Mouse (Mus musculus) CD4-positive, CD25-positive, alpha-beta regulatory T cell, adult 4 months (primary cell): ENCODE measurements around the gene Tex30. TPM values are rescaled to one million over a fixed set of nuclear protein-coding genes. Genes with fewer than 3 reads are reported as not detected.
"Not testable (repeated sequence)": the region's sequence is repeated elsewhere in the genome, so short reads cannot be mapped to it uniquely, and the experiment has no call there.

Experiments used
- ATAC-seq: one replicate; pipeline ENCODE4 v1.8.0; 2017
- polyA plus RNA-seq, 2 experiments: library from polyadenylated mRNA; unstranded; fragments of 100-300 nt; shearing (Covaris generic); gene quantifications; one replicate each; pipeline ENCODE4 v1.2.1; 2017

Tex30 gene
- polyA plus RNA-seq: 10 to 100 TPM; 33.2 to 44.8 TPM

DNA sequence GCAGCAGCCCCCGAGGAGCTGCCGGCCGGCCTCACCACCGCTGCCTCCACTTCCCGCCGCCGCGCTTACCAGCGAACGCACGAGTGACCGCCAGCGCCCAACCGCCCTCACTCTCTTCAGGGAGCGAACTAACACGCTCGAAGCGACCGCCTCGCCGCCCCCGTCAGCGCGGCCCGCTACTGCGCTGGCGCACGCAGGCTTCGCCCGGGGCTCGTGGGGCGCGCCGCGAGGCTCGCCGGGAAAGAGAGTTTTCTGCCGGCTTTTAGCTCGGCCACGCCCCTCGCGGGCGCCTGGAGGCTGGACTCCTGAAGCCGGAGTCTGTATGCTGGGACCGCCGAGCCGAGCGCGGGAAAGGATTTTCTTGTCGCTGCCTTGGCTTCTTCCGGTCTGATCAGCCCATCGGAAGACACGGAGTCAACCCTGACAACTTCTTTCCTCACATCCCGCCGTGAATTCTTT, at the start of gene Tex30:
TSS of gene Tex30 (minus strand) at position 183 of the 459 bp plus-strand sequence.
- peak; percentile 90 for ATAC-seq

DNA sequence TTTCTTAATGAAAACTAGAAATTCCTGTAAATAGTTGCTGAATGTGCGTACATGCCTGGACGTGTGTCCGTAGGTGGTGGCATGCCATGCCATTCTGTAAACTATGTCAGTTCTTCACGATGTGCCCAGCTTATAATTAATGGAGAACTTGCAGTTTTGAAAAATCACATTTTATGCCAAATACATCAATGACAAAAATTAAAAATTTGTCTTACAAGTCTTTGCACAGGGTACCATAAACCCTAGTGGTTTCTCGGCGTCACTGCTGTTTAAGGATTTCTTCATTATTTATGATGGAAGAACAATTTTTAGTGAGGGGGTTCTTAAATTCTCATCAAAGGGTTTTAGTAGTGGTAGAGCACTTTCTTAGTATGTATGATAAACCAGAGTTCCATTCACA, 46.5 kb upstream of the Tex30 start:
- no peak for ATAC-seq

DNA sequence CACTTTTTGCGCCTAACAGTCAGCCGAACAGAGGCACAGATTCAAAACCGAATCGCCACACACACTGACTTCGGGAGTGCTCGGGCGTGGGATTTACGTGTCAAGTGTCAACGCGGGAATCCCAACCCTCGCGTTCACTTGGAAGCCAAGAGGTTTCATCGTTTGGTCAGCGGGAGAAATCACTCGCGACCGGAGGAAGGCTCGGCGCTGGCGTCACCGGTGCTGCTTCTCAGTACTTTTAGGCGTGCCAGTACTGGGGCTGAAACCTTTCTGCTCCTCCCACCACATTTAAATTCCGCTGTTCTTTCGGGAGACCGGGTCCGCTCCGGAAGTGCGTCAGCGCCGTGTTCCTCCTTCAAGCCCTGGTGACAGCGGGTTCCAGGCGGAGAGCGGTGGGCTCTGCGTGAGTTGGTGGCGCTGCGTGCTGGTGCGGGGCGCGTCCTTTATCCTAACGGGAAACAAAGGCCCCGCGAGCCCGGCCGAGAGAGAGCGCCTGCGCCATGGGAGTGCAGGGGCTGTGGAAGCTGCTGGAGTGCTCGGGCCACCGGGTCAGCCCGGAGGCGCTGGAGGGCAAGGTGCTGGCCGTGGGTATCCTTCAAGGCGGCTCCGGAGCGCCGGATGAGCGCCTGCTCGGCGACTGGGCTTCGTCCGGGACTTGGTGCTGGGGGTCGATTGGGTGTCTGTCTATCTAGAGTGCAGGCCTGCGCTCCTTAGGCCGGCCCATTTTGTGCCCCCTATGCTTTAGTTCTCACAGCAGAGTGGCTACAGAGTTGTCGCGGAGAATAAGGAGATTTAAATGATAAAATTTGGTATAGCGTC, 45.5 kb upstream of the Tex30 start, which contains the start of gene Ercc5:
TSS of gene Ercc5 (plus strand) at position 182 of the 819 bp plus-strand sequence.
- peak; percentile 96 for ATAC-seq

DNA sequence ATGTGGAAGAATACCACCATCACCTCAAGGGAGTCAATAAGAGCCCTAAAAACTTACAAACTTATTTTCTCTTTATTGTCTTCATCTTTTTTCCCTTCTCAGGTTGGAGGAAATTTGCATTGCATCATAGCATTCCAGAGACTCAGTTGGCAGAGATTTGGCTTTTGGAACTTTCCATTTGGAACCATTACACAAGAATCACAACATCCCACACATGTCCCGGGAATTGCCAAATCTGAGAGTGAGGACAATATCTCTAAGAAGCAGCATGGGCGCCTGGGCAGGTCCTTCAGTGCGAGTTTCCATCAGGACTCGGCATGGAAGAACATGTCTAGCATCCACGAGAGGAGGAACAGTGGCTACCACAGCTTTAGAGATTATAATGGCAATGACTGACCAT, 40.5 kb upstream of the Tex30 start:
- no peak for ATAC-seq

DNA sequence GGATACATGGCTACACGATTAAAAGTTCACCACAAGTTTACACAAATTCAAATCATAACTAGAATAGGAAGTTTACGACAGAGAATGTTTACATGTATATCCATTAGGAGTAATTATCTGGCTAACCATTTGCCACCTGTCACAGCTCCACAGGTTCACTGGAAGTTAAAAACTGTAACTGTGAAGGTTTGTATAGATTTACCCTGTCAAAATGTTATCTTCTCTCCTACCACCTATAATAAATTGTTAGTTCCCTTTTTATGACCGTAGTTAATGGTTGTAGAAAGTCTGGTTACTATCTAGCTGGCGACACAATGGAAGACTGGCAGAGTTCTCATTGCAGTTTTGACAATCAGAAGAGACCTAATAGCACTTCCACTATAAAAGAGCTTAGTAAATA, 38.0 kb upstream of the Tex30 start:
- ATAC-seq: no peak

DNA sequence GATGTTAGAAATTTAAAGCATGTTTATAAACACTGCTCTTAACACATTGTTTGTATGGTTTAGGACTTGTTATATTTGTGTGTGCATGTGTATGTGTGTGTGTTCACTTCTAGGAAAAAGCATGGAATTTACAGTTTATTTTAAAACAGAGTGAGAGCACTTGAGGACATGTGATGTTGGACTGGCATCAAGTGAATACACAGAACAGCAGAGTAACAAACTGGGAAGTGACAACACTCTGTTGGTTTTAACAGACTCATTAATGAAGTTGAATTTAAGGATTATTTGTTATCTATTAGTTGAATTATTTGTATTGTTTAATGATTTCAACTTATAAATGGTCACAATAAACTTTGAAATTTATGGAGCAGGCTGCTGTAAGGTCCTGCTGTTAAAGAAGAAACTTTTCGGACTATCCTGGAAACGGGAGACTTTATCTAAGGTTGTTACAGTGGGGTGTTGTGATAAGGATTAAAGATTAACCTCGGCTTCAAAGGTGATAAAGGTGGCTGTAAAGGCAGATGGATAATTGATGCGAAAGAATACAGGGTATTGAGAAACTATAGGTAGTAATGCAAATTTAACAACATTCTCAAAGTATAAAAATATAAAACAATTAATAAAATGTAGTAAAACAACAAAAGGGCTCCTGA, 27.8 kb upstream of the Tex30 start:
- ATAC-seq: no peak

DNA sequence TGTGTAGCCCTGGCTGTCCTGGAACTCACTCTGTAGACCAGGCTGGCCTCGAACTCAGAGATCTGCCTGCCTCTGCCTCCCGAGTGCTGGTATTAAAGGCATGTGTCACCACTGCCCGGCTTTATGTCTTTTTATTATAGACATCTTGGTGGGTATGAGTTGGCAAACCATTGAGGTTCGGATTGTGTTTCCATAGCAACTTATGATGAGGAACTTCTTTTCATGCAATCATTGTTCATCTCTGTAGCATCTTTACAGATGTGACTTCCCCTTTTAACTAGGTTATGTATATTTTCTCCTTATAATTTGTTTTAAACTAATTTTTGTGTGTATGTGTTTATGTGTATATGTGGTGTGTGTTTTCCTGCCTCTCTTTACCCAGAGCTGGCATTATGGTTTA, 23.3 kb upstream of the Tex30 start:
- no peak for ATAC-seq

DNA sequence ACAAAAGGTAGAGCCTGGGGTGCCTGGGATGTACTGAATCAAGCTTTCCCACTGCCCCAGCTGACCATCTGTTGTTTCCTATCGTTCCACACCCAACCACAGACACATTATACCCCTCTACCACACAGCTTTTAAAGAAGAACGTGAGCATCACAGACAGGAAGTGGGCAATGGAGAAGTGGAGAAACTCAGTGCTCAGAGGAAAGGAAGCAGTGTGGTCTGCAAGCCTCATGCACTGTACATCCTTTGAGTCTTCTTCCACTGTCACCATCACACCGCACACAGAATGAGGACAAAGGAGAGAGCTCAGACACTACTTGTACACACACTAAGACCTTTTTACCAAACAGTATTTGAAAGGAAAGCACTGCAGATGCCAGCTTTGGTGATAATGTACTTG, 20.0 kb upstream of the Tex30 start:
- ATAC-seq: peak; percentile 65

DNA sequence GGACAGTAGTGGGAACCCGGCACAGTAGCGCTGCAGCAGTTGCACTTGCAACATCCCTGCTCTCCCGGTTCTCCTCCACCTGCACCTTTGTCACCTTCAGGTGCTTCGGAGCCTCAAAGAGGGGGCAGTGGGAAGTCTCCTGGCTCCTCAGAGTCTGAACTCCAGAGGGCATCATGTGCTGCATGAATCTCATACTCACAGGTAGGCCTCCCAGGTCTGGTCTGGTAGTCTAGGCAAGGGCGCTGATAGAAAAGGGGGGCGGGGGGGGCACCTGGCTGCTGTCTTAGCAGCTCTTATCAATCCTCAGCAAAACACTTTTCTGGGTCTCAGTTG, 17.8 kb upstream of the Tex30 start:
- ATAC-seq: no peak

DNA sequence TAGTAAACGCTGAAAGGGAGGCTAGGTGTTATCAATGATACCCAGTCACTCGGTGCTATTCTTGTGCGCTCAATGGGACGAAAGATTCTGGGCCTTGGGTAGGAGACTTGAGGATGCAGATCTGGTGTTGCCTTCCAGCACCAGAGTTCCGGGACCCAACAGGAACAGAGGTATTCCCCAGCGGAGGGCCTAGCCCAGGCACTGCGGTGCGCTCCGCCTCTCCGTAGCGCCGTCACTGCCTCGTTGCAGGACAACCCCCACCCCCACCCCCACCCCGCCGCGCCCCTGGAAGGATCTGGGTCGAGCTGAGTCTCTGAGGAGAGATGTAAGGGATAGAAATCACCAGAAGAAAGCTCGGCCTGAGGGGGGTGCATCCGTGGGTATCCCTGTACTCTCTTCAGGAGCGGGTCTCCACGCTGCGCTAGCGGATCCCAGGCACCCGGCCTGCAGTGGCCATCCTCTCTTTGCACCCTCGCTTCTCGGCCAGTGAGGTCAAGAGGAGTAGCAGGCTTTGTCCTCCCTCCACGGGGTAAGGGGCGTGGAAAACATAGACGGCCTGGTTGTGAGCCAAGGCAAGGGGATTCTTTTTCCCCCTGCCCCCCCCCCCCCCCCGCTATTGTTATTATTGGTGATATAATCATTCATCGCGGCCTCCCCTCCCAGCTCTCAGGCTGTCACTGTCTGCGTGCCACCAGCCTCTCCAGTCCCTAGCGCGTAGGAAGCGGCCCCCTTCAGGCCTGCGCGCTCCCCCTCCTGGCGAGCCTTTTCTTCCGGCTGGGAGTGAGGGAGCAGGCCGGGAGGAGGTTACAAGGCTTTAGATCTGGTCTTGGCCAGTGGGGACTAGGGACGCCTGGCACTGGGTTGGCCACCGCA, 17.2 kb upstream of the Tex30 start:
- ATAC-seq: peak; percentile 43

DNA sequence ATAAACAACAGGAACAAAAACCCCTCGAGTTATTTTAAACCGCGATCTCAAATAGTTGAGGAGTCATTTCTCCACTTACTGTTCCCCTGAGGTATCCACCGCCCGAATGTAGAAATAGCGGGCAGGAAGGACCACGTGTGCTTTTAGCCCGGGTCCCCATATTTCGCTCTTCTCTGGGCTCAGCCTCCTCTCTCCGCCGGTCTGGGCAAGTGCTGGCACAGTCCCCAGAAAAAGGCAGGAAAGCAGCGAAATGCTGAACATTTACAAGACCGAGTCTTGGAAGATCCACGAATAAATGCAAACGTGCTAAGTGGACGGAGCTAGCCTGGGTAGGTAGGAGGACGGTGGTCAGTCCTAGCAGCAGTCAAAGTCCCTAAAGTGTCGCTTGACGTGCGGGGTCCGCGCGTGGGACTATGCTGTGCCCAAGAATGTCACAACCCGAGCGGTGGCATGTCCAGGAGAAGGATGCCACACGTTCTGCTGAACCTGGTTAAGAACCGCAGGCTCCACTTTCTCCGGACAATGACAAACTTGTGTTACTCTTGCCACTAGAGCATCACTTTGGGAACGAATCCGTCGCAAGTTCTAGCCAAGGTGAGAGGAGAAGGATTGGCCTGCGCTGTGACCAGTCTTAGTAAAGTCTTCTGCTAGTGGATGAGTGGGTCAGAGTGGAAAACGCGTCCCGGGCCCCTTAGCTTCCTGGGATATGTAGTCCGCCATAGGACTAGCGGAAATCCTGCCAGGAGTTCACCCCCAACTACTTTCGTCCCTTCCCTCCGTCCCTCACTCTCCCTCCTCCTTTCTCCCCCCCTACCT, 16.2 kb upstream of the Tex30 start, which contains the start of the genes Kdelc1 and Bivm:
TSS of gene Kdelc1 (minus strand) at position 570 of the 816 bp plus-strand sequence.
TSS of gene Bivm (plus strand) at position 719 of the 816 bp plus-strand sequence.
- peak; percentile 82 for ATAC-seq

DNA sequence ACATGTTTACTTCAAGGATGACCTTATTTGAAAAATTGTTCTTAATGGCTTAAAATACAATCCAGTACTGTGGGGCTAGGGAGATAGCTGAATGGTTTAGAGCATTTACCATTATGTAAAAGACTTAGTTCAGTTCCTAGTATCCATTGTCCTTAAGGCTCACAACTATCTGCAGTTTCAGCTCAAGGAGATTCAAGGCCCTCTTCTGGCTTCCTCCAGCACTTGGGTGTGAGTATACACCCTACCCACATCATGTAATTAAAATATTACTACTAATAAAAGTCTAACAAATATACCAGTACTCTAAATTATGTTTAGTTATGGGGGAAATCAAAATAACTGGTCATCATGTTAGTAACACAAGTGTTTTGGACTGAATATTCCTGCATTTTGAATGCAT, 15.3 kb upstream of the Tex30 start:
- no peak for ATAC-seq

DNA sequence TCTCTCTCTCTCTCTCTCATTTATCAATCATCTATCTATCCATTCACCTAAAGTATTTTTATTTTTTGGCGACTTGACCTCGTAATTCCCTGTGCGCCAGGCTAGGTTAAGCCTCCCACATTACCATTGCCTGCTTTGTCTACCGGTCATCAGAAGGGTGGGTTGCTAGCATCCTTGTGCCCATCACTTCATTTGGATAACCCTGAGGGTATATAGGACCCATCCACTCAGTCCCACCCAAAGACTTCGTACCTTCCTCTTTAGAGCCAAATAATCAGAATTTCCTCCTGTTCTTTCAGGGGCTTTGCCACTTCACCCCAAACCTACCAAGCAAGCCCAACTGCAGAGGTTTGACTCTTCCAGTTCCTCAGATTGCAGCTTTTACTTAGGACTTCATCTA, 698 bp upstream of the Tex30 start:
- ATAC-seq: no peak

DNA sequence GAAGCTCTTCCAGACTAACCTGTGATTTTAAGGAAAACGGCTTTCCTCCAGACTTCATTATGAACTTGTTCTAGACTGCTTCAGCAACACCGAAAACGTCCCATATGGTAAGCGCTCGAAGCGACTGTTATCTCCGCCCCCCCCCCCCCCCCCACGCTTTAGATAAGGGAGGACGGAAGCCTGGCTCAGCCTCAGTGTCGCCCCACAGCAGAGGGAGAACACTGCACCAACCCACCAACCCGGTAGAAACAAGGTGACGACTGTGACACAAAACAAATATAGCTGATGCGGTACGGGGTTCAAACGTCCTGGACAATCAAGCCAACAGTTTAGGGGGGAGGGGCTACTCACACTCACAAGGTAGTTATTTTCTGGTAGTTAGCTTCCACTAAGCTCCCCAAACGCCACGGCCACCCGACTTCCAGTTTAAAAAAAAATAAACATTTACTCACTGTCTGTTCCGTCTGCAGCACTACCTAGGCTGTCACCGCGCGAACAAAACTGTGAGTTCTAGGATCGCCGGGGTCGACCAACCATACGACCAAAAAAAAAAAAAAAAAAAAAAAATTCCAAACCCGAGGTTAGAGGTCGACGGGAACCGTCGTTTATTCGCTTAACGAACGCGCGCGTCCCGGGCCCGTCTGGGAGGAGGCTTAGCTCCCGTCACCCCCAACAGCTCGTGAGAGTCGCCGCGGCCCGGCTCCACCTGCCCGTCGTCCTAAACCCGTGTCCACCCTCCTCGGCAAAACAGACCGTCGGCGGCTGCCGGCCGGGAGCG, 604 bp downstream of the Tex30 start:
- peak; percentile 60 for ATAC-seq

DNA sequence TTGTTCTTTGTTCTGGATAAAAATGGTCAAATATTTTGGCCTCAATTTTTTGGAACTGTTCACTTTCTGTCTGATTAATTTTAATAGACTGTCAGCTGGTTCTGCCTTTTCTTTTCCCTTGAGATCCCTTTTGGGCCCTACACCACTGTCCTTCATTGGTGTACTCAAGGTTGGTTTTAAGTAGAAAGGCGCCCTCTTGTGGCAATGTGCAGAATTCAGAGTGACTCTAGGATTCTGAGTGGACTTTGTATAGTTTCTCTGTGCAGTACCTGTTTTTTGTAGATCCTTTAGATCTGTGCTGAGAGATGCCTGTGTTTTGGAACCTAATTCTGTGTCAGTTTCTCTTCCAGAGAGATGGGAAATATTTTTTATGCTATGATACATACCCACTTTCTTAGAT, 37.6 kb downstream of the Tex30 start:
- ATAC-seq: peak; percentile 92

DNA sequence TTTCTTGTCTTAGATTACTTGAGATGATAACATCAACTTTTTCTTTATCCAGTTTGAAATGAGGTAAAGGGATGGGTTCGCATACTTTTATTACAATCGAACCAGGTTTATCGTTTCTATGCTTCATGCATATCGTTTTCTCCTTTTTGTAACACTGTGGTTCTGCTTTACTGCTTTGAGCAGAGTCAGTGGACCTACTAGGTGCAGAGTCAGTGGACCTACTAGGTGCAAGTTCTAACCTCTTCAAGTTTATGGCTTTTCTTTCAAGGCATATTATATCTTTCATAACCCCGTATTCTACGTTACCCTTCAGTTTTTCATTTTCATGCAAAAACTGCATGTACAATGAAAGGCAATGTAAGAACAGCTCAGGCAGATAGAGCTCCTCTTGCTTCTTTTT, 38.8 kb downstream of the Tex30 start:
- ATAC-seq: no peak

DNA sequence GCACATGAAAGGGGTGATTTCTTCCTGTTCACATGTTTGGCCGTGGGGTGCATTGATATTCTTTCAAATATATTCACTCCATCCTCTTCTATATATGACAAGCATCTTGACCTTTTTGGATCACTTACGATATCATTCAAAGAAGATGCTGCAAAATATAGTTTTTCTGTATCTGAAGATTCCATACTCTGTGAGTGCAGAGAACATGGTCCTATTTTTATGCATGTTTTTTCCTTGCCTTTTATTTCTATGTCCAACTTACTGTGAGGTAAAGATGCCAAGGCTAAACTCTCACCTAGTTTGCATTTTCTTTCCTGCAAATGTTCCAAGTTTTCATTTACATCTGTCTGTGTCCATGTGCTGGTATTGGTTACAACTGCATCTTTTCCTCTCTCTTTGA, 40.4 kb downstream of the Tex30 start, which contains the start of gene Gm8251:
TSS of gene Gm8251 (minus strand) at position 101 of the 400 bp plus-strand sequence.
- no peak for ATAC-seq

DNA sequence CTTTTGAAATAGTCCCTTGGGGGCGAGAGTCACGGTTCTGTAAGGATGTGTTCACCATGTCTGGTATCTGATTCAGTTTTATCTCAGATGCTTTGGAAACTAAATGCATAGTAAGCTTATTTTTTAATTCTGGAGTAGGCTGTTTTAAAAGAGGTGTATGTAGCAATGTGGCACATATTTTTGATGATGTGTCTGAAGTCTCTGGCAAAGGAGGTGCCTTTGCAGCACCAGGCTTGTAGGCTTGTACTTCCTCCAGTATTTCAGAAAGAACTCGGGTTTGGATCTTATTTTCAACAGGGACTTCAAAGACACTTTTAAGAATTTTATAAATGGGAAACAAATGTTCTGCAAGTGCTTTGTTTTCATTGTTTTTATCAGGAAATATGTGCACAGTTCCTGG, 44.4 kb downstream of the Tex30 start:
- ATAC-seq: no peak

DNA sequence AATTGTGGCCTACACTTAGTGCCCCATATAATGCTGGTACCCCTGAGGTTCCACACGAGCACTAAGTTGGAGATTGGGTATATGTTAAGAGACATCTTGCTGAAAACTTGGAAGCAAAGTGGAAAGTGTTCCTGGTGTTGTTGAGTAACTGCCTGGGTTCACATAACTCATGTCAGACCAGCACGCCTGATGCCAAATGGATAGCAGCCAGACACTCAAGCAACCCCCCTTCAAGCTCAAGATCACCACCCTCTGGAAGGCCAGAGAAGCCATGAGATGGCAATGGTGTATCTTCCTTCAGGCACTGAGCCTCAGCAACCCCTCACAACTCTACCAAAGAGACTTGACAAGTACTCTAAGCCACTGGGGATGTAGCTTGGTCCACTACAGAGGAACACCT, 55.7 kb downstream of the Tex30 start:
- ATAC-seq: no peak

DNA sequence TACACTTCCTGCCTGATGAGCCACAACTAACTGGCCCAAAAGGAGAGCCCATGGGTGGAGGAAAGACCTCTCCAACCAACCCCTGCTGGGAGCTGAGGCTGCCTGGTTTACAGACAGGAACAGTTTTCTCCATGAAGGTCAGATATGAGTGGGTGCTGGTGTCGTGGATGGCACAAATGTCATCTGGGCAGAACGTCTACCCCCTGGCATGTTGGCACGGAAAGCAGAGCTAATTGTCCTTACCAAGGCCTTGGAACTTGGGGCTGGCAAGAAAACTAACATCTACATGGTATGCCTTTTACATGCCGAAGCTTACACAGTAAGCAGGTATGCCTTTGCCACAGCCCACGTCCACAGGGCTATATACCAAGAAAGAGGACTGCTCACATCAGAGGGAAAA, 56.6 kb downstream of the Tex30 start:
- not testable (repeated sequence) for ATAC-seq

DNA sequence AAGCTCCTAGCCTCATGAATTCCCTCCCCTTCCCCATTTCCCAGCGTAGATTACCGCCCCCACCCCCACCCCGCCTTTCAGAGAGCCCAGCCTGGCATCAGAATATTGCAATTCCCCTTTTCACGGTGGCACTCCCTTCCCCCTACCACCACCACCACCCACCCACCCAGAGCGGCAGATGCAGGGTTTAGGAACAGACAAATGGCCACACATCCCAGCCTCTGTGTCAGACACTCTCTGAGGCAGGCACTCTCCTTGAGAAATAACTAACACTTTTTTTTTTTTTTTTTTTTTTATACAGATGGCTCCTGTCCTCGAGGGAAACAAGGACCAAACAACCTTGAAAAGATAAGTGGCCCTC, 59.7 kb downstream of the Tex30 start:
- no peak for ATAC-seq
